29 mouse cellular contexts compared by ENCODE assay signal in the genomic region with DNA sequence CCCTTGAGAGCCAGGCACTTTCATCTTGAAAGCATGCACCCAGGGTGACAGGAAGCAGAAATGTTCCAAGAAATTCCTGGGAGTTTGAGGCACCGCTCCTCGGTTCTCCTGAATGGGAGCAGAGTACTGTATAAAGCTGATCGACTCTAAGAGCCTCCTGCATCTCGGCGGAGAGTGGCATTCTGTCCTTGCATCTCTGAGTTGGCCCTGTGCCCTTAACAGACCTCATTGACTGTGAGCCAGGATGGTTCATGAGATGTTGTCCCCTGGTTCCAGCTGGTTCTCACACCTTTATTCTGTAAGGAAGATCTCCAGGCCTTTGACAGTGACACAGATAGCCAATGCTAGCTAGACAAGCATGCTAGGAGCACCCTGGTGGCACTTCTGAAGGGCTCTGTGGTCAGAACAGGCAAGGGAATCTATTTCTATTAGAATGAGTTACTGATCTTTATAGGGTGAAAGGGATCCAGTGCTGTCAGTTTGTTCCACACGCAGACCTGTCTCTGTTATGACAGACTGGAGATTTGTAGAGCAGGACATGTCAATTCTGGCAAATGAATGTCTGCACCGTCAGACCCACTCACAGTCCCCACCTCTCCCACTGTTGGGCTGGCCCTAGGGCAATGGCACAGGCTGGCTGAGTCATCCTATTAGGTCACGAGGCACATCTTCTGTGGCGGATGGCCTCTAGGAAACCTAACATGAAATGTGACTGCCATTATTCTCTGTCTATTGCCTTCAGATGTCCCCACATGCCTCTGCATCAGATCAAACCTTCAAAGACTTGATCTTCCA. TPM values are rescaled to one million over a fixed set of nuclear protein-coding genes. Genes with fewer than 3 reads are reported as not detected.
DNase-seq lines count a peak whose midpoint lies in the region; ATAC-seq lines count a peak whose summit lies in the region.
"Had no signal": no experiment of that assay in that cellular context is flagged by ENCODE, and none has a peak within 500 bp of the region (broad histone marks: within the 10 kb centered on the region; RNA-seq: fewer than 3 reads in every experiment).

No protein-coding gene starts in this region.

- H3K36me3 ChIP-seq in midbrain, embryonic 12.5 days, result 0 out of 2 replicates have a peak, but pooled peaks cover 3% of the 10 kb centered on the region
- H3K36me3 ChIP-seq in midbrain, embryonic 16.5 days (ENCODE audit: control insufficient read depth, insufficient read depth, low read length), result peaks cover 6% of the 10 kb centered on the region
- H3K36me3 ChIP-seq: embryonic facial prominence, embryonic 12.5 days; kidney, embryonic 15.5 days; limb, embryonic 12.5 days; liver, embryonic 15.5 days had no signal

- H3K9ac ChIP-seq in midbrain, embryonic 12.5 days (replicated peaks), result no peak overlapping the region
- H3K9ac ChIP-seq in midbrain, embryonic 16.5 days (ENCODE audit: low read depth, low read length), result no peak overlapping the region
- H3K9ac ChIP-seq: embryonic facial prominence, embryonic 12.5 days; kidney, embryonic 15.5 days; limb, embryonic 12.5 days; liver, embryonic 15.5 days; lung, embryonic 14.5 days; neural tube, embryonic 15.5 days had no signal

- H3K27ac ChIP-seq in midbrain, embryonic 12.5 days (replicated peaks), result 0 out of 2 replicates have a peak overlapping the region, but pooled peaks have one; percentile 54
- no peak overlapping the region for H3K27ac ChIP-seq in midbrain, embryonic 16.5 days (ENCODE audit: low read length)
- H3K27ac ChIP-seq: embryonic facial prominence, embryonic 12.5 days; kidney, embryonic 15.5 days; layer of hippocampus, adult 2 months; left cerebral cortex, adult 2 months; liver, embryonic 15.5 days had no signal

- no peak overlapping the region for H3K4me3 ChIP-seq in midbrain, embryonic 12.5 days
- H3K4me3 ChIP-seq in midbrain, embryonic 16.5 days (ENCODE audit: low read depth, low read length), result no peak overlapping the region
- H3K4me3 ChIP-seq: embryonic facial prominence, embryonic 12.5 days; kidney, embryonic 15.5 days; layer of hippocampus, adult 2 months; left cerebral cortex, adult 2 months; limb, embryonic 12.5 days; liver, embryonic 15.5 days; neural tube, embryonic 15.5 days had no signal

- no peaks in the 10 kb centered on the region for H3K27me3 ChIP-seq in midbrain, embryonic 12.5 days
- no peaks in the 10 kb centered on the region for H3K27me3 ChIP-seq in midbrain, embryonic 16.5 days (ENCODE audit: control insufficient read depth, insufficient read depth, low read depth, low read length)
- H3K27me3 ChIP-seq: embryonic facial prominence, embryonic 12.5 days; kidney, embryonic 15.5 days; liver, embryonic 15.5 days; neural tube, embryonic 15.5 days had no signal

- no peaks in the 10 kb centered on the region for H3K9me3 ChIP-seq in midbrain, embryonic 12.5 days
- no peaks in the 10 kb centered on the region for H3K9me3 ChIP-seq in midbrain, embryonic 16.5 days (replicated peaks; ENCODE audit: control insufficient read depth, low read length, poor library complexity, severe bottlenecking)
- H3K9me3 ChIP-seq: embryonic facial prominence, embryonic 12.5 days; kidney, embryonic 15.5 days; limb, embryonic 12.5 days; liver, embryonic 15.5 days; neural tube, embryonic 15.5 days had no signal

- no peak overlapping the region for H3K4me2 ChIP-seq in midbrain, embryonic 12.5 days (replicated peaks)
- H3K4me2 ChIP-seq in midbrain, embryonic 16.5 days (ENCODE audit: low read length), result no peak overlapping the region
- H3K4me2 ChIP-seq: embryonic facial prominence, embryonic 12.5 days; heart, embryonic 11.5 days; kidney, embryonic 15.5 days; limb, embryonic 12.5 days; liver, embryonic 15.5 days; lung, embryonic 14.5 days; neural tube, embryonic 15.5 days had no signal

- ATAC-seq in midbrain, embryonic 12.5 days (ENCODE audit: low FRiP score, low read depth), result no peak
- ATAC-seq in midbrain, embryonic 16.5 days, result no peak
- ATAC-seq: activated CD4-positive, CD25-positive, alpha-beta regulatory T cell, adult 4 months; CD4-positive, CD25-positive, alpha-beta regulatory T cell, adult 4 months; forebrain, embryonic 14.5 days had no signal

- intact Hi-C loops in heart, postnatal 25 days (cut with DNase I), result no loop called here

- 87% methylated on average over 9 of the region's 9 CpGs for WGBS in midbrain, embryonic 12.5 days
- WGBS in midbrain, embryonic 16.5 days, result 81% methylated on average over 9 of the region's 9 CpGs

- peak; percentile 47 for DNase-seq in adrenal gland, postnatal 14 days
- DNase-seq in adrenal gland, postnatal 25 days, result no peak
- DNase-seq in heart, adult 11 months, result peak; percentile 77
- DNase-seq in heart, postnatal 25 days (ENCODE audit: low spot score), result no peak
- DNase-seq in kidney, postnatal 14 days, result no peak
- DNase-seq: cerebellum, adult 11 months; embryo, embryonic 11 days; gastrocnemius, postnatal 14 days; heart, adult 18-20 months; kidney, adult 18-20 months; kidney, postnatal 36 days; lung, embryonic 14.5 days; lung, postnatal 14 days; retina, postnatal 1 day; right cerebral cortex, postnatal 14 days had no signal

- H3K4me1 ChIP-seq in midbrain, embryonic 12.5 days, result peaks cover 14% of the 10 kb centered on the region; the same call in 1 of the 2 replicates
- H3K4me1 ChIP-seq in midbrain, embryonic 16.5 days (ENCODE audit: control insufficient read depth, insufficient read depth, low read length), result no peaks in the 10 kb centered on the region; the same call in 1 of the 2 replicates
- H3K4me1 ChIP-seq: embryonic facial prominence, embryonic 12.5 days; liver, embryonic 15.5 days had no signal

RNA-seq across cellular contexts. Expression of a gene that starts 45.3 kb away (rescaled TPM):
- 5.0 and 5.3 TPM in 2 replicates for total RNA-seq in adrenal gland, postnatal 14 days (2021)
- 5.7 and 7.8 TPM in 2 replicates for total RNA-seq in adrenal gland, postnatal 25 days (2021)
- total RNA-seq in heart, postnatal 25 days (2021), result 1 to 10 TPM; 3.4 to 4.2 TPM
- polyA plus RNA-seq in midbrain, embryonic 12.5 days (2016; fragmentation: Nextera tagmentation; extraction: Ambion mirVana), result 5.2 and 7.5 TPM in 2 replicates
- 24.7 and 27.3 TPM in 2 replicates for polyA plus RNA-seq in midbrain, embryonic 16.5 days (2015; fragmentation: Nextera tagmentation; extraction: Ambion mirVana)
- total RNA-seq: liver, adult 2 months had no signal
- polyA plus RNA-seq: activated CD4-positive, CD25-positive, alpha-beta regulatory T cell, adult 4 months; CD4-positive, CD25-positive, alpha-beta regulatory T cell, adult 4 months; liver, adult 2 months had no signal

Comparison
In these comparisons a context has a peak if more than half of its experiments do, and no peak if none do; other contexts are left out.
1. DNase-seq: peak in adrenal gland, postnatal 14 days (single experiment) and heart, adult 11 months (single experiment); none in adrenal gland, postnatal 25 days (single experiment), heart, postnatal 25 days (single experiment) and kidney, postnatal 14 days (single experiment).